Mouse (Mus musculus) megakaryocyte, embryonic 14.5 days (primary cell): Measurements from ENCODE around the gene Slc29a1. TPM values are rescaled to one million over a fixed set of nuclear protein-coding genes. Genes with fewer than 3 reads are reported as not detected.

Experiments
- H3K27me3 ChIP-seq: replicated peaks from 2 replicates; pipeline ENCODE3; 2012; ENCODE audit warnings: inconsistent platforms
- H3K36me3 ChIP-seq: replicated peaks from 2 replicates; pipeline ENCODE3; 2012; ENCODE audit warnings: low read length, inconsistent platforms, mixed read lengths
- H3K4me1 ChIP-seq: 2 replicates; pipeline ENCODE4 v1.6.1; 2012; ENCODE audit warnings: inconsistent platforms
- H3K4me3 ChIP-seq: replicated peaks from 2 replicates; pipeline ENCODE3; 2012; ENCODE audit warnings: moderate library complexity, mild to moderate bottlenecking, inconsistent platforms
- H3K9me3 ChIP-seq: 2 replicates; pipeline ENCODE4 v1.6.1; 2012; ENCODE audit warnings: inconsistent platforms
- FLI1 ChIP-seq: IDR thresholded peaks from 2 replicates; pipeline ENCODE4 v1.6.1; 2012; ENCODE audit warnings: low read length, inconsistent platforms, mixed read lengths
- GATA1 ChIP-seq: IDR thresholded peaks from 3 replicates; pipeline ENCODE4 v1.6.1; 2012; ENCODE audit warnings: mixed read lengths, low read length, inconsistent platforms, borderline replicate concordance
- polyA plus RNA-seq: library from polyadenylated mRNA; stranded (reverse); fragments of >175 nt; gene quantifications from 2 replicates; pipeline ENCODE4 v1.2.3, GENCODE M21; 2012; ENCODE audit warnings: low replicate concordance; ENCODE audit not compliant: insufficient read depth

The Slc29a1 gene
- polyA plus RNA-seq, 1 experiment, result 24.7 TPM

- H3K9me3 ChIP-seq, result no peaks in the 10 kb centered on the region
- H3K36me3 ChIP-seq, result peaks cover 78% of the 10 kb centered on the region
- peaks cover 7% of the 10 kb centered on the region for H3K27me3 ChIP-seq
- peak overlapping the region; percentile 99 for H3K4me3 ChIP-seq
- TF ChIP-seq FLI1 (no peak), GATA1 (no peak)
- peaks cover 57% of the 10 kb centered on the region for H3K4me1 ChIP-seq
Observed at GRCm38 (mm10) chr17:45564531-45565084, 34.8 kb downstream of the Slc29a1 start.

GRCm38 (mm10) chr17:45563655-45564530 is 35.5 kb downstream of the Slc29a1 start, which contains the start of gene Slc35b2:
Slc35b2 (plus strand) TSS chr17:45563874.
- TF ChIP-seq FLI1 (0 out of 2 replicates have a peak, but pooled peaks have one; percentile 26), GATA1 (no peak)
- H3K4me3 ChIP-seq, result peak within 1 kb of the TSS; percentile 99
- peaks cover 58% of the 10 kb centered on the region for H3K4me1 ChIP-seq
- peaks cover 76% of the 10 kb centered on the region for H3K36me3 ChIP-seq
- peaks cover 11% of the 10 kb centered on the region for H3K27me3 ChIP-seq
- H3K9me3 ChIP-seq, result no peaks in the 10 kb centered on the region

DNA sequence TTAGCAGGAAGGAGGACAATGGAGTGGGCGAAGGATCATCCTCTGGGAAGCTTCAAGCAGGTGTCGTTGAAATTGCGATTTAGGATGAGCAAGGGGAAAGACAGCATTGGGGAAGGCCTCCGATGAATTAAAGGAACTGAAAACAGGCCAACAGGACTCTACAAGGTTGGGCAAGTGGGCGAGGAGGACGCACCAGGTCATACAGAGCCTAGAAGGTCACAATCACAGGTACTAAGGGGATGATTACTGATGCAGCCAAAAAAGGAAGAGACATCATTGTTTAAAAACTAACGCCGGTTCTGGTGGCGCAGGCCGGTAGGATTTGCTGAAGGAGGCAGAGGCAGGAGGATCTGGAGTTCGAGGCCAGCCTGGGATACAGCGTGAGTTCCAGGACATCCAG is 36.2 kb downstream of the Slc29a1 start:
- Histone ChIP-seq H3K36me3 (peaks cover 76% of the 10 kb centered on the region), H3K4me1 (peaks cover 61% of the 10 kb centered on the region), H3K27me3 (peaks cover 15% of the 10 kb centered on the region), H3K4me3 (no peak overlapping the region), H3K9me3 (no peaks in the 10 kb centered on the region)
- TF ChIP-seq GATA1, result no peak
- no peak for TF ChIP-seq FLI1

GRCm38 (mm10) chr17:45559732-45560525 is 39.5 kb downstream of the Slc29a1 start:
- H3K9me3 ChIP-seq, result no peaks in the 10 kb centered on the region
- peaks cover 48% of the 10 kb centered on the region for H3K36me3 ChIP-seq
- no peak for TF ChIP-seq GATA1
- TF ChIP-seq FLI1, result no peak

GRCm38 (mm10) chr17:45557998-45558862 is 41.2 kb downstream of the Slc29a1 start:
- no peak for TF ChIP-seq FLI1
- no peak for TF ChIP-seq GATA1
- H3K4me3 ChIP-seq, result peak overlapping the region; percentile 96
- H3K36me3 ChIP-seq, result peaks cover 46% of the 10 kb centered on the region
- peaks cover 68% of the 10 kb centered on the region for H3K4me1 ChIP-seq
- peaks cover 25% of the 10 kb centered on the region for H3K27me3 ChIP-seq
- no peaks in the 10 kb centered on the region for H3K9me3 ChIP-seq

More at GRCm38 (mm10) chr17:45559732-45560525, 39.5 kb downstream of the Slc29a1 start:
- peaks cover 62% of the 10 kb centered on the region for H3K4me1 ChIP-seq
- peaks cover 25% of the 10 kb centered on the region for H3K27me3 ChIP-seq
- H3K4me3 ChIP-seq, result no peak overlapping the region

GRCm38 (mm10) chr17:45557246-45557824 is 42.1 kb downstream of the Slc29a1 start:
- H3K27me3 ChIP-seq, result peaks cover 27% of the 10 kb centered on the region
- no peak for TF ChIP-seq GATA1
- no peak for TF ChIP-seq FLI1
- H3K4me3 ChIP-seq, result peak overlapping the region; percentile 96
- H3K36me3 ChIP-seq, result peaks cover 40% of the 10 kb centered on the region
- no peaks in the 10 kb centered on the region for H3K9me3 ChIP-seq
- H3K4me1 ChIP-seq, result peaks cover 71% of the 10 kb centered on the region

DNA sequence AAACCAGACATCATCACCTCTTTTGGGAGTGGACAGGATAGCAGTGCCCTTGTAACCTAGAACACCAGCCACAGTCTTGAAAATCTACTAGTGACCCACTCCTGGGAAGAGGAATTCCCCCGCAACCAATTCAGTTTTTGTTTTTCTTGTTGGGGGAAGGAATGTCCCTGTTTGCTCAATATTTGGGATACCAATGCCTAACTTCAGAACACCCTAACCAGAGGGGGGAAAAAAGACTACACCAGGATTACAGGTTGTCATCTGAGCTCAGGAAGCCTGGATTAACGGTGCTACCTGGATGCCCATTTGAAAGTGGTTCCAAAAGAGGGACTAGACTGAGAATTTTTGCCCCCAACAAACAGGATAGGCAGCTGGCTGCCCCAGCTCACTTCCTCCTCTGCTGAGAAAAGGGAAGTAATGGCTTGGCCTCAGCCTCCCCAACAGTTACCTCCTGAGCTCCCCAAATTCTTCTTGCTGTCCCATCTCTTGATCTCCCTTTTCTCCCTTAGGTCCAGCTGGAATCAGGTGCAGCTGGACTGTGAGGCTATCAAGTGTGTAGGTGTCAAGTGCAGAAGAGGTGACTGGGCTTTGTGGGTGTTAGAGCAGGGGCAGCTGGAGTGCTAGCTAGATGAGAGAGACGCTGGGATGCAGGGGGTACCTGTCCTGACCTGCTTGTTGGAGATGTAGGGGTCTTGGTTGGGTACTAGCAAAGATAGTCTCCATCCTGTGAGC is 42.7 kb downstream of the Slc29a1 start:
- Histone ChIP-seq H3K4me1 (peaks cover 78% of the 10 kb centered on the region), H3K27me3 (peaks cover 27% of the 10 kb centered on the region), H3K36me3 (peaks cover 33% of the 10 kb centered on the region), H3K4me3 (peak overlapping the region; percentile 96), H3K9me3 (no peaks in the 10 kb centered on the region)
- TF ChIP-seq GATA1 (no peak), FLI1 (no peak)

GRCm38 (mm10) chr17:45556107-45556489 is 43.3 kb downstream of the Slc29a1 start:
- TF ChIP-seq FLI1 (no peak), GATA1 (no peak)
- no peaks in the 10 kb centered on the region for H3K9me3 ChIP-seq
- H3K4me1 ChIP-seq, result peaks cover 83% of the 10 kb centered on the region
- H3K27me3 ChIP-seq, result peaks cover 30% of the 10 kb centered on the region
- H3K36me3 ChIP-seq, result peaks cover 30% of the 10 kb centered on the region
- peak overlapping the region; percentile 96 for H3K4me3 ChIP-seq
